Mouse (Mus musculus) cerebellum, adult 2 months (tissue): ENCODE results near the gene Gpr35.

Experiments
- CTCF ChIP-seq: fragments of 200-500 bp; IDR thresholded peaks from 2 replicates; pipeline ENCODE4 v1.5.1; 2011; ENCODE audit warnings: low read depth, mild to moderate bottlenecking, control low read depth, low read length, moderate library complexity, borderline replicate concordance; ENCODE audit not compliant: insufficient read depth
- POLR2A ChIP-seq: fragments of 200-500 bp; IDR thresholded peaks from 2 replicates; pipeline ENCODE4 v1.6.1; 2011; ENCODE audit warnings: low read length, control low read depth, borderline replicate concordance; ENCODE audit not compliant: insufficient read depth

DNA sequence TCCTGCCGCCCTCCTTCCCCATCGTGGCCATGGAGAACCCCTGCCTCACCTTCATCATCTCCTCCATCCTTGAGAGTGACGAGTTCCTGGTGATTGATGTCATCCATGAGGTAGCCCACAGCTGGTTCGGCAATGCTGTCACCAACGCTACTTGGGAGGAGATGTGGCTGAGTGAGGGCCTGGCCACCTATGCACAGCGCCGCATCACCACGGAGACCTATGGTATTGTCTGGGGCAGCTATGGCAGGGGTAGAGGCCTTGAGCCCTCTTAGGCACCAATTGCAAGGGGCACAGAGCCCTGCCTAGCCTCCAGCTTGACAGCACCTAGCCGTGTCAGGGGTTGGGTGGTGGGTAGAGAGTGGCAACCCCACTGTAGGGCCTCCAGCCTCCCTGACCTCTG is 33.9 kb upstream of the Gpr35 start:
- no peak for TF ChIP-seq POLR2A
- TF ChIP-seq CTCF, result no peak
